Mouse (Mus musculus): Measurements from ENCODE around the gene AF067063. TPM values are rescaled to one million over a fixed set of nuclear protein-coding genes. Genes with fewer than 3 reads are reported as not detected.

Gene AF067063
- polyA plus RNA-seq, 1 experiment: not detected

DNA sequence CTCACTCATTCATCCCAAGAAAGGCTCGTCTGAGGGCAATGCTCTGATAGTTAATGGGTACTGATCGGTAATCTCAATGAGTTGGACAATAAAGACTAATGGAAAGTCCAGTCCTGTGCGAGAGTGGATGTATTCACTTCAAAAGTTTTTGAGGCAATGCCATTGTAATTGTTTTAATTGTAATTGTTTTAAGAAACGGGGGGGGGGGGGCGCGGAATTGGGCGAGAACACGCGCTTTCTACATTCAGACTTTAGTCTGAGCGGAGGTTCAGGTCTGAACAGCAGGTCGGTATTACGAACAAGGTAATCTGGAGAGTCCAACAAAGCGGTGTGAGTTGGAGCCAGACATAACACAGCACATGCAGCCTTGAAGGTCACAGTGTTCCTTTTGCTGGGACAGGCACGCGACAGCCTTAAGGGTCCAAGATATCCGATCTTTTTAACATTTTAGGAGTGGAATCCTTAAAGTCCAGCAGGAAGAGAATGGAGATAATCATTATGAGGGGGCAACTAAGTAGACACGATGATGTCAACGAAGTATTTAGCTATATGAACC, 38.4 kb downstream of the AF067063 start:
- Histone ChIP-seq H3K27me3 (ENCODE audit: control insufficient read depth, insufficient read depth, low read length) (no peaks in the 10 kb centered on the region), H3K27ac (ENCODE audit: control insufficient read depth, insufficient read depth, low read length) (no peak overlapping the region), H3K4me3 (ENCODE audit: control insufficient read depth, insufficient read depth, low read length) (peak overlapping the region; percentile 82), H3K36me3 (ENCODE audit: control insufficient read depth, insufficient read depth, low read length) (peaks cover 20% of the 10 kb centered on the region), H3K4me1 (replicated peaks; ENCODE audit: control insufficient read depth, insufficient read depth, low read length) (peaks cover 12% of the 10 kb centered on the region)
- TF ChIP-seq POLR2A (IDR thresholded peaks at IDR 0.05; ENCODE audit: control insufficient read depth, extremely low read depth, insufficient read depth, low read length, poor library complexity): no peak
- TF ChIP-seq CTCF (IDR thresholded peaks at IDR 0.05; ENCODE audit: borderline replicate concordance, control insufficient read depth, extremely low read depth, insufficient read depth, low read length, poor library complexity): no peak
- no peak for DNase-seq
- whole genome bisulfite sequencing: 7% methylated on average over 18 of the region's 18 CpGs

DNA sequence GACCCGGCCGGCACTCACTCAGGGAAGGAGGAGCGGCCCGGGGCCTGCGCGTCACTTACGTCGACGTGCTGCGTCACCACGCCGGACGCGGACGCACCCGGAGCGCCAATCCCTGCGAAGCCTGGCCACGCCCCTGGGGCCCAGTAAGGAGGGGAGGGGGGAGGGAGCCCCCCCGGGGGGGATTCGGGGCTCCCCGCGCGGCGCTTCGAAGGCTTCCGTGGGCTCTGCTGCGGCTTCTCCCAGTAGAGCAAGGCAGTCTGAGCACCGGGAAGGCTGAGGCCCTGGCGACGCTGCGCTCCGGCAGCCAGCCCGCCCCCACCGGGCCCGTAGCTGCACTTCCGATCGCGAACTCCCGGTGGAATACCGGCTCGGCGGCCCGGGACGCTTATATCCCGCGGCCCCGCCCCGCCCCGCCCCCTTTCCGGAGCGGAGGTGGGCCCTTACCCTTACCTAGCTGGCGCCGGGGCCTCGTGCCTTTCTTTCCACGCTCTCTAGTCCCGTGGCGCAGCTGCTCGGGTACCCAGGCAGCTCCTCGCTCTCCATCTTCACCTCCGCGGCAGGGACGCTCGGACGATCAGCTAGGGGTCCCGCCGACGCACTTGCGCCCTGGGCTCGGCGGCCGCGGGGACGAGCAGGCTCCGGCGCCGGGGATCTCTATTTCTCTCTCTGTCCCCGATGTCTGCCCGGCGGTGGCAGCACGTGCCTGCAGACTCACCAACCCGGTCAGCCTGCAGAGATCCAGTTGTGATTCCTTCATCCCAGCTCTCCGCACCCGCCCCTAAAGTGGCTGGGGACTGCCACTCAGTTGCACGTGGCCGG, 39.0 kb downstream of the AF067063 start, which contains the start of gene Zfp131:
Gene Zfp131 (minus strand): TSS at position 129 of the 819 bp plus-strand sequence.
- TF ChIP-seq POLR2A (IDR thresholded peaks at IDR 0.05; ENCODE audit: control insufficient read depth, extremely low read depth, insufficient read depth, low read length, poor library complexity) (no peak), CTCF (IDR thresholded peaks at IDR 0.05; ENCODE audit: borderline replicate concordance, control insufficient read depth, extremely low read depth, insufficient read depth, low read length, poor library complexity) (peak; percentile 7; the same call in 1 of the 2 replicates)
- Histone ChIP-seq H3K27ac (ENCODE audit: control insufficient read depth, insufficient read depth, low read length) (peak within 1 kb of the TSS; percentile 79), H3K36me3 (ENCODE audit: control insufficient read depth, insufficient read depth, low read length) (peaks cover 24% of the 10 kb centered on the region), H3K27me3 (ENCODE audit: control insufficient read depth, insufficient read depth, low read length) (no peaks in the 10 kb centered on the region), H3K4me3 (ENCODE audit: control insufficient read depth, insufficient read depth, low read length) (peak within 1 kb of the TSS; percentile 82), H3K4me1 (replicated peaks; ENCODE audit: control insufficient read depth, insufficient read depth, low read length) (peaks cover 12% of the 10 kb centered on the region)
- DNase-seq: peak; percentile 91
- under 1% methylated on average over 78 of the region's 86 CpGs for WGBS

DNA sequence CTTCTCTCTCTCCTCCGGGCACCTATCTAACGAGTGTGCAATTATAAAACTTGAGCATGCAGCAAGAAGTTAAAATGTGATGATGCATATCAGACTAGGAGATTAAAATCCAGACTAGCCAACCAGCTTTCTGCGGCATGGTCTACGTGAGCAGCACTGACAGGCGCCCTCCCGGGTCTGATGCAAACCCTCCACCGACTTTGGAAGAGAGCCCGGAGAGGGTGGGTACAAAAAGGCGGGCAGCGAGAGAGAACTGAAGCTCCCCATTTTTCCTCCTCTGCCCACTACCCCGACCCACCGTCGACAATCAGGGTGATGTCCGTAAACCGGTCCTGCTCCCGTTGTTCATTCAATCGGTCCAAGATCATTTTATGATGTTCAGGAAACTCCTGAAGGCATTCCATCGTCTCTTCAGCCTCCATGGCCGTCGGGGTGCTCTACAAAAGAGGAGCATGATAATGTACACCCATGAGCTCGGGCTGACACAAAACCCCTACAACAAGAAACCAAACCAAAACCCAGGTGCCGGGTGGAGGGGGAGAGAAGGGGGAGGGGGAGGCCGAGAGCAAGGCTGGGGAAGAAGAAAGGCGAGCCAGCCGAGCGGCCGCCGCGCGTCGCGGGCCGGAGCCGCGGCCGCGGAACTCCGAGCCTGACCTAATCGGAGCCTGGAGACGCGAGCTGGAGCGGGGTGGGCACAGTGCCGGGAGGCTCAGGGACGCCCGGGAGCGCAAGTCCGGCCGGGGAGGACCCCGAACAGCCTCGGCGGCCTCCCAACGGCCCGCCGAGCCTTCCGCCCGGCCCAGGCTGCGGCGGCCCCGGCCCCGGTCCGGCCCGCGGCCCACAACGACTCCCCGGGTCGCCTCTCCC, 39.9 kb downstream of the AF067063 start:
- Histone ChIP-seq H3K27me3 (ENCODE audit: control insufficient read depth, insufficient read depth, low read length) (no peaks in the 10 kb centered on the region), H3K36me3 (ENCODE audit: control insufficient read depth, insufficient read depth, low read length) (peaks cover 33% of the 10 kb centered on the region), H3K27ac (ENCODE audit: control insufficient read depth, insufficient read depth, low read length) (peak overlapping the region; percentile 79), H3K4me1 (replicated peaks; ENCODE audit: control insufficient read depth, insufficient read depth, low read length) (peaks cover 12% of the 10 kb centered on the region), H3K4me3 (ENCODE audit: control insufficient read depth, insufficient read depth, low read length) (peak overlapping the region; percentile 75)
- TF ChIP-seq POLR2A (IDR thresholded peaks at IDR 0.05; ENCODE audit: control insufficient read depth, extremely low read depth, insufficient read depth, low read length, poor library complexity) (no peak), CTCF (IDR thresholded peaks at IDR 0.05; ENCODE audit: borderline replicate concordance, control insufficient read depth, extremely low read depth, insufficient read depth, low read length, poor library complexity) (no peak)
- DNase-seq: peak; percentile 49
- 1% methylated on average over 56 of the region's 66 CpGs for WGBS

DNA sequence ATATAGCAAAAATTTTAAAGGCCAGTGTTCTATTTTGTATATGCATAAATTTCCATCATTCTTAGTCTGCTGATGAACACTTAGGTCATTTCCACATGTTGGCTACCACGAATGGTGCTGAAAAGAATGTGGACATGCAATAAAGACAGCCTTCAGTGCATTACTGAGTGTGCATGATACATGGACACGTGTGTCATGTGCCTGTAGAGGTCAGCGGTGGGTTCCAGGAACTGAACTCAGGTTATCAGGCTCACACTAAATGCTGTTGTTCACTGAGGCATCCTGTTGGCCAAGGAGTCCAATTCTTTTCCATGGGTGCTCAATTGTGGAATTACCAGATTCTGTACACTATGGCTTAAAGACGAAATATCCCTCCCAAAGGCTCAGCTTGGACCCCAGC, 46.4 kb downstream of the AF067063 start:
- Histone ChIP-seq H3K36me3 (ENCODE audit: control insufficient read depth, insufficient read depth, low read length) (peaks cover 74% of the 10 kb centered on the region), H3K27me3 (ENCODE audit: control insufficient read depth, insufficient read depth, low read length) (no peaks in the 10 kb centered on the region), H3K4me1 (replicated peaks; ENCODE audit: control insufficient read depth, insufficient read depth, low read length) (no peaks in the 10 kb centered on the region), H3K4me3 (ENCODE audit: control insufficient read depth, insufficient read depth, low read length) (no peak overlapping the region), H3K27ac (ENCODE audit: control insufficient read depth, insufficient read depth, low read length) (no peak overlapping the region)
- no peak for DNase-seq
- TF ChIP-seq CTCF (IDR thresholded peaks at IDR 0.05; ENCODE audit: borderline replicate concordance, control insufficient read depth, extremely low read depth, insufficient read depth, low read length, poor library complexity): no peak
- TF ChIP-seq POLR2A (IDR thresholded peaks at IDR 0.05; ENCODE audit: control insufficient read depth, extremely low read depth, insufficient read depth, low read length, poor library complexity): no peak
- 89% methylated on average over 4 of the region's 4 CpGs for WGBS

Other genes starting within 250 kb of the AF067063 start
- gene Ccl28, start 206.4 kb downstream of the AF067063 start, polyA plus RNA-seq (2012; rRNA removed): 0.06 and 0.09 TPM in 2 replicates
- gene Hmgcs1, start 139.8 kb downstream of the AF067063 start, polyA plus RNA-seq (2012; rRNA removed): 13.3 and 13.9 TPM in 2 replicates
- gene Nim1k, start 74.3 kb downstream of the AF067063 start, polyA plus RNA-seq (2012; rRNA removed): 5.5 and 5.8 TPM in 2 replicates
- gene Zfp131, start 39.3 kb downstream of the AF067063 start, polyA plus RNA-seq (2012; rRNA removed): 17.7 and 25.9 TPM in 2 replicates
- gene D13Ertd608e, start 5.8 kb upstream of the AF067063 start, polyA plus RNA-seq (2012; rRNA removed): 1.4 TPM in 1 of 2 replicates, not detected in the other
- not detected in 2 replicates for gene Tcstv1, start 64.6 kb upstream of the AF067063 start, polyA plus RNA-seq (2012; rRNA removed)
- gene Gm21761, start 99.1 kb upstream of the AF067063 start, polyA plus RNA-seq (2012; rRNA removed): not detected in 2 replicates
- gene B020031M17Rik, start 120.6 kb upstream of the AF067063 start, polyA plus RNA-seq (2012; rRNA removed): not detected in 2 replicates
- gene Gm36079, start 196.8 kb upstream of the AF067063 start, polyA plus RNA-seq (2012; rRNA removed): not detected in 2 replicates
- 2.9 and 3.3 TPM in 2 replicates for gene Gm21188, start 222.0 kb upstream of the AF067063 start, polyA plus RNA-seq (2012; rRNA removed)